Mouse (Mus musculus) cerebellum, postnatal 25 days (tissue): ENCODE measurements around the gene Cdc42se2.

Experiments
- DNase-seq, 2 experiments: peaks; one replicate each; pipeline ENCODE4 v3.0.0; 2021; ENCODE audit warnings: mixed read lengths in 2 of 2

The Cdc42se2 gene

GRCm38 (mm10) chr11:54791458-54791857 is 4.0 kb upstream of the Cdc42se2 start:
- DNase-seq = no peak

GRCm38 (mm10) chr11:54786858-54787487 is 502 bp downstream of the Cdc42se2 start:
- DNase-seq = peak; percentile 65 to 70

- no peak for DNase-seq
These were observed 1.9 kb downstream of the Cdc42se2 start for GRCm38 (mm10) chr11:54785566-54785965.

- no peak for DNase-seq
These were observed 3.0 kb downstream of the Cdc42se2 start for GRCm38 (mm10) chr11:54784436-54784835.

GRCm38 (mm10) chr11:54782253-54782652 is 5.2 kb downstream of the Cdc42se2 start:
- no peak for DNase-seq

GRCm38 (mm10) chr11:54779946-54780345 is 7.5 kb downstream of the Cdc42se2 start:
- no peak for DNase-seq

GRCm38 (mm10) chr11:54778131-54778844 is 9.2 kb downstream of the Cdc42se2 start:
- no peak for DNase-seq

GRCm38 (mm10) chr11:54777387-54778130 is 9.9 kb downstream of the Cdc42se2 start:
- no peak for DNase-seq

GRCm38 (mm10) chr11:54776735-54777333 is 10.6 kb downstream of the Cdc42se2 start:
- DNase-seq = no peak

GRCm38 (mm10) chr11:54776367-54776701 is 11.1 kb downstream of the Cdc42se2 start:
- no peak for DNase-seq

GRCm38 (mm10) chr11:54775628-54776366 is 11.7 kb downstream of the Cdc42se2 start:
- DNase-seq = no peak

- DNase-seq = no peak
These were observed 13.0 kb downstream of the Cdc42se2 start for GRCm38 (mm10) chr11:54774282-54775078.

- DNase-seq = no peak
These were observed 15.9 kb downstream of the Cdc42se2 start for GRCm38 (mm10) chr11:54771549-54771948.

GRCm38 (mm10) chr11:54769843-54770242 is 17.6 kb downstream of the Cdc42se2 start:
- no peak for DNase-seq

GRCm38 (mm10) chr11:54768116-54768690 is 19.3 kb downstream of the Cdc42se2 start:
- no peak for DNase-seq

- no peak for DNase-seq
These were observed 22.7 kb downstream of the Cdc42se2 start for GRCm38 (mm10) chr11:54764759-54765158.

- no peak for DNase-seq
These were observed 23.4 kb downstream of the Cdc42se2 start for GRCm38 (mm10) chr11:54764026-54764425.

- no peak for DNase-seq
These were observed 24.7 kb downstream of the Cdc42se2 start for GRCm38 (mm10) chr11:54762735-54763134.

- DNase-seq = no peak
These were observed 29.5 kb downstream of the Cdc42se2 start for GRCm38 (mm10) chr11:54757993-54758392.

GRCm38 (mm10) chr11:54755148-54755664 is 32.3 kb downstream of the Cdc42se2 start:
- DNase-seq = no peak
